Mouse (Mus musculus): ENCODE measurements around the gene Mov10l1. TPM values are rescaled to one million over a fixed set of nuclear protein-coding genes. Genes with fewer than 3 reads are reported as not detected.

Gene Mov10l1
- polyA plus RNA-seq, 2 experiments = 0.10 to 0.19 TPM

DNA sequence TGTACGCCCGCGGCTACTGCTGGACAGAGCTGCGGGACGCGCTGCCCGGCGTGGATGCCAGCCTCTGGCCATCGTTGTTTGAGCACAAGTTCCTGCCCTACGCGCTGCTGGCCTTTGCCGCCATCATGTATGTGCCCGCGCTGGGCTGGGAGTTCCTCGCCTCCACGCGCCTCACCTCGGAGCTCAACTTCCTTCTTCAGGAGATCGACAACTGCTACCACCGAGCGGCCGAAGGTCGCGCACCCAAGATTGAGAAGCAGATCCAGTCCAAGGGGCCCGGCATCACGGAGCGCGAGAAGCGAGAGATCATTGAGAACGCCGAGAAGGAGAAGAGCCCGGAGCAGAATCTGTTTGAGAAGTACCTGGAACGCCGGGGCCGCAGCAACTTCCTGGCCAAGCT, 84.9 kb downstream of the Mov10l1 start:
- Histone ChIP-seq H3K27me3 (ENCODE audit: control insufficient read depth, insufficient read depth, low read length) (peaks cover 27% of the 10 kb centered on the region), H3K4me3 (replicated peaks; ENCODE audit: low read length) (no peak overlapping the region), H3K27ac (replicated peaks; ENCODE audit: low read depth, low read length) (no peak overlapping the region), H3K4me1 (ENCODE audit: control insufficient read depth, insufficient read depth, low read length) (no peaks in the 10 kb centered on the region), H3K36me3 (ENCODE audit: control insufficient read depth, insufficient read depth, low read length) (no peaks in the 10 kb centered on the region), H3K9ac (ENCODE audit: low read depth, low read length, severe bottlenecking) (no peak overlapping the region), H3K4me2 (replicated peaks; ENCODE audit: low read depth, low read length, severe bottlenecking) (peak overlapping the region; percentile 19; the same call in 1 of the 2 replicates), H3K9me3 (ENCODE audit: control insufficient read depth, low read length) (no peaks in the 10 kb centered on the region)
- 26% methylated on average over 35 of the region's 35 CpGs for WGBS
- ATAC-seq (ENCODE audit: low FRiP score, low read depth) = no peak
- no peak for TF ChIP-seq POLR2A (IDR thresholded peaks at IDR 0.05; ENCODE audit: borderline replicate concordance, extremely low read depth, insufficient read depth, insufficient read length)
- DNase-seq (ENCODE audit: low spot score) = no peak

DNA sequence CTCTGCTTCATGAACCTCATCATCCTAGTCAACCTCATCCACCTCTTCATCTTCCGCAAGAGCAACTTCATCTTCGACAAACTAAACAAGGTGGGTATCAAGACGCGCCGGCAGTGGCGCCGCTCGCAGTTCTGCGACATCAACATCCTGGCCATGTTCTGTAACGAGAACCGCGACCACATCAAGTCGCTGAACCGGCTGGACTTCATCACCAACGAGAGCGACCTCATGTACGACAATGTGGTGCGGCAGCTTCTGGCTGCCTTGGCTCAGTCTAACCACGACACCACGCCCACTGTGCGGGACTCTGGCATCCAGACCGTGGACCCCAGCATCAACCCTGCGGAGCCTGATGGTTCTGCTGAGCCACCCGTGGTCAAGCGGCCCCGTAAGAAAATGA, 85.5 kb downstream of the Mov10l1 start:
- Histone ChIP-seq H3K4me3 (replicated peaks; ENCODE audit: low read length) (no peak overlapping the region), H3K4me2 (replicated peaks; ENCODE audit: low read depth, low read length, severe bottlenecking) (no peak overlapping the region), H3K36me3 (ENCODE audit: control insufficient read depth, insufficient read depth, low read length) (no peaks in the 10 kb centered on the region), H3K4me1 (ENCODE audit: control insufficient read depth, insufficient read depth, low read length) (no peaks in the 10 kb centered on the region), H3K27ac (replicated peaks; ENCODE audit: low read depth, low read length) (no peak overlapping the region), H3K9me3 (ENCODE audit: control insufficient read depth, low read length) (no peaks in the 10 kb centered on the region), H3K27me3 (ENCODE audit: control insufficient read depth, insufficient read depth, low read length) (peaks cover 27% of the 10 kb centered on the region), H3K9ac (ENCODE audit: low read depth, low read length, severe bottlenecking) (no peak overlapping the region)
- DNase-seq (ENCODE audit: low spot score) (no peak), ATAC-seq (ENCODE audit: low FRiP score, low read depth) (no peak)
- TF ChIP-seq POLR2A (IDR thresholded peaks at IDR 0.05; ENCODE audit: borderline replicate concordance, extremely low read depth, insufficient read depth, insufficient read length) = no peak
- WGBS = 28% methylated on average over 26 of the region's 26 CpGs

DNA sequence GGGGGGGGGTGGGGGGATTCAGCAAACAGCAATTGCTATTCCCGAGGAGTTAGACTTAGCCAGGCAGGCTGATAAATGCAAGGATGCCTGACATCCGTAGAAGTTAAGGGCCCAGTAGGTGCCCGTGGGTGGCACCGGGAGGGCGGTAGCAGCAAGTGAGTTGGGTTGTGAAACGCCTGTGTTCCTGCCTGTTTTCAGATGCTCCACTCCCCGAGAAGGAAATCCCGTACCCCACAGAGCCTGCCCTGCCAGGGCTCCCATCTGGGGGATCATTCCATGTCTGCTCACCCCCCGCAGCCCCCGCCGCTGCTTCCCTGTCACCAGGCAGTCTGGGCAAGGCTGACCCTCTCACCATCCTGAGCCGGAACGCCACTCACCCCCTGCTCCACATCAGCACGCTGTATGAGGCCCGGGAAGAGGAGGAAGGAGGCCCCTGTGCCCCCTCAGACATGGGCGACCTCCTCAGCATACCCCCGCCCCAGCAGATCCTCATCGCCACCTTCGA, 86.7 kb downstream of the Mov10l1 start:
- Histone ChIP-seq H3K4me3 (replicated peaks; ENCODE audit: low read length) (no peak overlapping the region), H3K27me3 (ENCODE audit: control insufficient read depth, insufficient read depth, low read length) (peaks cover 27% of the 10 kb centered on the region), H3K27ac (replicated peaks; ENCODE audit: low read depth, low read length) (no peak overlapping the region), H3K36me3 (ENCODE audit: control insufficient read depth, insufficient read depth, low read length) (no peaks in the 10 kb centered on the region), H3K4me1 (ENCODE audit: control insufficient read depth, insufficient read depth, low read length) (peaks cover 1% of the 10 kb centered on the region; the same call in 1 of the 2 replicates), H3K9me3 (ENCODE audit: control insufficient read depth, low read length) (no peaks in the 10 kb centered on the region), H3K4me2 (replicated peaks; ENCODE audit: low read depth, low read length, severe bottlenecking) (no peak overlapping the region), H3K9ac (ENCODE audit: low read depth, low read length, severe bottlenecking) (no peak overlapping the region)
- ATAC-seq (ENCODE audit: low FRiP score, low read depth) (no peak), DNase-seq (ENCODE audit: low spot score) (no peak)
- TF ChIP-seq POLR2A (IDR thresholded peaks at IDR 0.05; ENCODE audit: borderline replicate concordance, extremely low read depth, insufficient read depth, insufficient read length) = no peak
- 77% methylated on average over 19 of the region's 19 CpGs for WGBS

DNA sequence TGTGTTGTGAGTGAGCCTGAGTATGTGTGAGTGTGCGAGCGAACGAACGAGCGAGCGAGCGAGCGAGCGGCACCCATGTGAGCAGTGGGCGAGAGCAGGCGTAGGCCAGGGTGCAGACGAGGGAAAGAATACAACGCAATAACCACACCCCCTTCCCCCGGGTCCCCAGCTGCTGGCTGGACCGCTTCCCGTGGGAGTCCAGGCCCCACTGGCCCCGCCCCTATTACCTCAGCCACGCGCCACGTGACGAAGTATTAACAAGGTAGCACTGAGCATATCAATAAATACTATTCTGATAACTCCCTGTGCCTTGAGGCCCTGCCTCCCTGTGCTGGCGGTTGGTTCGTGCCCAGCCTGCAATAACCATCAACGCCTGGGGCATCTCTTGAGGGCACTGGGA, 87.9 kb downstream of the Mov10l1 start:
- no peak for ATAC-seq (ENCODE audit: low FRiP score, low read depth)
- H3K27me3 ChIP-seq (ENCODE audit: control insufficient read depth, insufficient read depth, low read length) = peaks cover 27% of the 10 kb centered on the region

DNA sequence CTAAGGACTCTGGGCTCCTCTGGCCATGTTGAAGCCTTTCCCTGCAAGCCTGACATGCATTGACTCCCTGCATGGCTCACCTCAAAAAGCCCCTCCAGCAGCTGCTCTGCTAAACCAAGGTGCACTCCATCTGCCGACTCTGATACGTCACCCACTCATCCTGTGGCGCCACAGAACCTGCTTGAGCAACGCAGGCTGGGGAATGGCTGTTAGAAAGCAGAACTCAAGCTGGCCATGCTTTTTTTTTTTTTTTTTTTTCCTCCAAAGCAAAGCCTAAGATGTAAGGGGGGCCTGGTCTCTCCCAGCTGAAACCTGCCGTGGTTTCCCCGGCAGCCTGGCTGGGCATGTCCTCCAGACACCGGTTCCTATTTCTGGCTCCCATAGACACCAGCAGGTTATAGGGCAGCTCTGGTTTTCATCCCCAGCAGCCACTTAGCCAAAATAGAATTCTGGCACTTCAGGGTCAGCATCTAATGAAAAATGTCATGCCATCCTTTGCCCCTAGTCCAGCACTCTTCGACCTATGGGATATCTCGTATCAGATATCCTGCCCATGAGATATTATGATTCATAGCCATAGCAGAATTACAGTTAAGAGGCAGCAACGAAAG, 91.4 kb downstream of the Mov10l1 start:
- Histone ChIP-seq H3K36me3 (ENCODE audit: control insufficient read depth, insufficient read depth, low read length) (0 out of 2 replicates have a peak, but pooled peaks cover 3% of the 10 kb centered on the region), H3K27me3 (ENCODE audit: control insufficient read depth, insufficient read depth, low read length) (no peaks in the 10 kb centered on the region), H3K4me1 (ENCODE audit: control insufficient read depth, insufficient read depth, low read length) (peaks cover 28% of the 10 kb centered on the region), H3K9ac (ENCODE audit: low read depth, low read length, severe bottlenecking) (no peak overlapping the region), H3K4me3 (replicated peaks; ENCODE audit: low read length) (no peak overlapping the region), H3K9me3 (ENCODE audit: control insufficient read depth, low read length) (no peaks in the 10 kb centered on the region), H3K27ac (replicated peaks; ENCODE audit: low read depth, low read length) (no peak overlapping the region), H3K4me2 (replicated peaks; ENCODE audit: low read depth, low read length, severe bottlenecking) (no peak overlapping the region)
- no peak for TF ChIP-seq POLR2A (IDR thresholded peaks at IDR 0.05; ENCODE audit: borderline replicate concordance, extremely low read depth, insufficient read depth, insufficient read length)
- ATAC-seq (ENCODE audit: low FRiP score, low read depth) = no peak
- DNase-seq (ENCODE audit: low spot score) = no peak
- 42% methylated on average over 10 of the region's 10 CpGs for WGBS

More for the DNA sequence above, 87.9 kb downstream of the Mov10l1 start:
- H3K9ac ChIP-seq (ENCODE audit: low read depth, low read length, severe bottlenecking) = no peak overlapping the region
- H3K36me3 ChIP-seq (ENCODE audit: control insufficient read depth, insufficient read depth, low read length) = no peaks in the 10 kb centered on the region
- no peak overlapping the region for H3K4me3 ChIP-seq (replicated peaks; ENCODE audit: low read length)
- TF ChIP-seq POLR2A (IDR thresholded peaks at IDR 0.05; ENCODE audit: borderline replicate concordance, extremely low read depth, insufficient read depth, insufficient read length) = no peak
- no peak overlapping the region for H3K4me2 ChIP-seq (replicated peaks; ENCODE audit: low read depth, low read length, severe bottlenecking)
- H3K4me1 ChIP-seq (ENCODE audit: control insufficient read depth, insufficient read depth, low read length) = peaks cover 9% of the 10 kb centered on the region
- H3K27ac ChIP-seq (replicated peaks; ENCODE audit: low read depth, low read length) = no peak overlapping the region
- no peaks in the 10 kb centered on the region for H3K9me3 ChIP-seq (ENCODE audit: control insufficient read depth, low read length)
- no peak for DNase-seq (ENCODE audit: low spot score)
- WGBS = 68% methylated on average over 24 of the region's 24 CpGs

Measured in limb, embryonic 14.5 days (tissue).